Mouse (Mus musculus) MEL (cell line): ENCODE results near the gene Gm20696.

Experiments used
- CHD2 ChIP-seq: IDR thresholded peaks from 2 replicates; pipeline ENCODE4 v1.6.1; 2011; ENCODE audit warnings: low read length, improper control_type of control experiment
- CTCF ChIP-seq, 3 experiments: IDR thresholded peaks in 2 of 3; conservative IDR thresholded peaks in 1 of 3; 2 replicates each; pipeline ENCODE4 v1.5.1; 2011 to 2012; ENCODE audit warnings: low read length in 3 of 3, low read depth in 2 of 3, mild to moderate bottlenecking in 2 of 3, improper control_type of control experiment in 1 of 3, inconsistent platforms in 1 of 3, mixed read lengths in 1 of 3, moderate library complexity in 1 of 3; ENCODE audit not compliant: control insufficient read depth in 1 of 3, insufficient read depth in 1 of 3, poor library complexity in 1 of 3, severe bottlenecking in 1 of 3
- EP300 ChIP-seq, 2 experiments: IDR thresholded peaks; 2 replicates each; pipeline ENCODE4 v1.6.1; 2011; ENCODE audit warnings: improper control_type of control experiment in 2 of 2, low read length in 2 of 2, low read depth in 1 of 2, mild to moderate bottlenecking in 1 of 2
- GABPA ChIP-seq: IDR thresholded peaks from 2 replicates; pipeline ENCODE4 v1.6.1; 2012; ENCODE audit warnings: low read depth, mild to moderate bottlenecking, inconsistent platforms, low read length, improper control_type of control experiment, moderate library complexity
- HCFC1 ChIP-seq: IDR thresholded peaks from 2 replicates; pipeline ENCODE4 v1.6.1; 2012; ENCODE audit warnings: low read depth, mild to moderate bottlenecking, inconsistent platforms, low read length, improper control_type of control experiment, moderate library complexity
- MEF2A ChIP-seq: IDR thresholded peaks from 2 replicates; pipeline ENCODE4 v1.6.1; 2014; ENCODE audit warnings: low read depth, mild to moderate bottlenecking, inconsistent platforms, low read length, improper control_type of control experiment; ENCODE audit not compliant: poor library complexity, insufficient replicate concordance, severe bottlenecking; ENCODE audit errors: extremely low read depth
- POLR2AphosphoS2 ChIP-seq: IDR thresholded peaks from 2 replicates; pipeline ENCODE4 v1.6.1; 2011; ENCODE audit warnings: low read length, improper control_type of control experiment
- UBTF ChIP-seq: IDR thresholded peaks from 2 replicates; pipeline ENCODE4 v1.6.1; 2012; ENCODE audit warnings: low read depth, mild to moderate bottlenecking, inconsistent platforms, low read length, improper control_type of control experiment, moderate library complexity, borderline replicate concordance; ENCODE audit not compliant: insufficient read depth
- ZKSCAN1 ChIP-seq: IDR thresholded peaks from 2 replicates; pipeline ENCODE4 v1.6.1; 2012; ENCODE audit warnings: low read depth, mild to moderate bottlenecking, inconsistent platforms, low read length, improper control_type of control experiment, moderate library complexity
- ZMIZ1 ChIP-seq: IDR thresholded peaks from 2 replicates; pipeline ENCODE4 v1.6.1; 2012; ENCODE audit warnings: low read depth, mild to moderate bottlenecking, inconsistent platforms, low read length, improper control_type of control experiment, moderate library complexity

DNA sequence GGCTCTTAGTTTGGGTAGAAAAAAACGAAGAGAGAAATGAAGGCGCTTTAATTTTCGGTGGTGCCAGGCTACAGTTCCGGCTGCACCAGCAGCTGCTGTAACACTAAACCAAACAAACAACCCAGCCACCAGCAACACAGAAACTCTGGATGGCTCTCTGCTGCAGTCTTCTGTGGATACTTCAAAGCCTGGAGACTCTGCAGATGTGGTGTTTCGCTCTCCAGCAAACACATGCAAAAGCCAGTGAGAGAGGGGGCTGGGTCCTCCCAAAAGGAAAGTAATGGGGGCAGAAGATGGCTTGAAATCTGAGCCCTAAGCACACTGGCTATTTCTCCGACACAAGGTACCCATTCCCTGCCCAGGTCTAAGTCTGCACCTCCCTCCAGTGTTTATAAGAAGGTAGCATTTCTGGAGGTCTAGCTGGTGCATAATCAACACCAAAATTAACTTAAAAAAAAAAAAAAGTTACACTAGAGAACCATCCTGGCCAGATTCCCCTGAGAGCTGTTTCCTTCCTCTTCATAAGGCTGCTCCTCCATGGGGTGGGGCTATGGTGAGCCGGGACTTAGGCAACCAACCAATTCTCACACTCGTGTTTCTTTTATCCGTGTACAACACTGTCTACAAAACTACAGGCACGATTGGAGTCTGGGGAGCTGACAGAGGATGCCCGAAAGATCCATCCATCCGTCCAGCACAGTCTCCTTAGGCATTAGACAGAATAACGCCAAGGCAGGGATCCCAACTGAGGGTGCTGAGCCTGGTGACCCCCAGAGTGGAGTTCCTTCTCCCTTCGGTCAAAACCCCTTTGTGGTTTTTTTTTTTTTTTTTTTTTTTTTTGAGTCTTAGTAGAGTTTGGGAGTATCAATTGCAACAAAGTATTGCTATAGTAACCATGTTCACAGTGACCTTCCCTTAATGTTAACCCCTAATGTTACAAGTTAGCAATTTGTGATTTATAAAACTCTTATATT is 55.9 kb downstream of the Gm20696 start:
- TF ChIP-seq ZKSCAN1 (no peak), CTCF (IDR thresholded peaks at IDR 0.05 in 2 of 3, conservative IDR thresholded peaks at IDR 0.05 in 1 of 3; ENCODE audit: control insufficient read depth in 1 of 3, insufficient read depth in 1 of 3, low read depth in 2 of 3, low read length in 3 of 3, poor library complexity in 1 of 3, severe bottlenecking in 1 of 3) (no peak), POLR2AphosphoS2 (no peak), GABPA (no peak), UBTF (no peak), ZMIZ1 (no peak), HCFC1 (no peak), MEF2A (no peak), EP300 (IDR thresholded peaks at IDR 0.05; ENCODE audit: low read depth in 1 of 2, low read length in 2 of 2) (no peak), CHD2 (no peak)
